Mouse (Mus musculus) layer of hippocampus, postnatal 14 days (tissue): ENCODE results near the gene Acox2. TPM values are rescaled to one million over a fixed set of nuclear protein-coding genes. Genes with fewer than 3 reads are reported as not detected.
"Not testable (repeated sequence)": the region's sequence is repeated elsewhere in the genome, so short reads cannot be mapped to it uniquely, and the experiment has no call there.

ENCODE experiments used
- DNase-seq, 2 experiments: peaks; one replicate each; pipeline ENCODE4 v3.0.0; 2021 to 2022; ENCODE audit warnings: low spot score in 2 of 2, mixed read lengths in 1 of 2
- long read RNA-seq, 2 experiments: library from polyadenylated mRNA; stranded (forward); transcript quantifications; one replicate each; pipeline ENCODE4 v2.0.0; 2021
- total RNA-seq, 2 experiments: library from RNA; stranded (reverse); gene quantifications; 2 replicates each; pipeline ENCODE4 v1.2.3; 2021

Gene Acox2
- total RNA-seq: under 1 TPM in 1 of 2 experiments, not detected in 1; 0.62 TPM
- long read RNA-seq, experiment 1: 0 reads
- long read RNA-seq, experiment 2, partial matches to known transcripts: 0 of 1 reads
- long read RNA-seq, experiment 2, other reads (novel, unspliced or antisense): 0 of 1 reads

DNA sequence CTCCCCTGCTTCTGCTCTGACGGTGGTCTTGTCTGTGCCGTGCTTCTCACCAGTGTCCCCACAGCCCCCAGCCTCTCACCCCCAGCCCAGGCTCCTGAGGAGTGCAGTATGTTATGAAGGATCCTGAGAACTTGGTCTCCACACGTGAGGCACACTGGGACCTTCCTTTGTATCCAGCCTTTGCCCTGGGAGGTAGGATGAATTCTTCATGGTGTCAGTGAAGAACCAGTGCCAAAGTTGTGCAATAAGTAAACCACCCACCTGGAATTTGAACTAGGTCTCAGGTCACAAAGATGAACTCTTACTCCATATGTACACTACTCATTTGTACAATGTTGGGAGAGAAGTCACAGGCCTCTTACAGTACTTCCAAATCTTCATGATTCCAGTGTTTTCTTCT, at the start of gene Acox2:
Acox2 (minus strand) TSS at position 188 of the 400 bp plus-strand sequence.
- DNase-seq: no peak

DNA sequence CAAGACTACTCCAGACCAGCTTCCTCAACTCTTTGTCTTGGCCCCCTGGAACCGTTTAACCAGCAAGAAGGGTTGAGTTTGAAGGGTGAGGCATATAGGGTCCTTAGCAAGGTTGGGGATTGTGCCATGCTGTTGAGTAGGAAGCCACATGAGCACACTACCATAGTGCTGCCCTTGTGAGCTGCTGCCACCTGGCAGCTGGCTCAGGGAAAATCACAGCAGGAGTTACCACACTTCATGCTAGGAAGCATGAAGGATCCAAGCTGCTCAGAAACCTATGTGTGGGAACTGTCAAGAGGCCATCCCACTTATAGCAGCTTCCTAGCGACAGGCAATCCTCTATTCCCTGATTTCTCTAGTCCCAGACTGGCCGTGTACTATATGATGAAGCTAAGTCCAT, 49.5 kb upstream of the Acox2 start:
- DNase-seq: no peak

DNA sequence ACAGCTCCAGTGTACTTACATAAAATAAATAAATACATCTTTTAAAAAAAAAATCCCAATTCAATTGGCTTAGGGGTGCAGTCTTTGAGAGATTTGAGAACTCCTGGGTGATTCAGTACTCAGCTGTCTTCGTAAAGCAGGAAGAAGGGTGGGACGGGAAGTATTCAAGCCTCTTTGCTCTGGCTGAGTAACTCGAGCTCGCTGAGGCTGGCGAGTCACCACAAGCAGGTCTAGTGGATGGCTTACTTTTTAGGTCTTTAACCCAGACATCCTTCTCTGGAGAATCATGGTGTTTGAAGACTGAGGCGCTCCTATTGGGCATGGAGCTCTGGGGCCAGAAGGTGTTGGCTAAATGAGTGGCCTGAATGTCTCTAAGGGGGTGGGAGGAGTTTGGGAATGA, 47.7 kb upstream of the Acox2 start:
- DNase-seq: no peak

DNA sequence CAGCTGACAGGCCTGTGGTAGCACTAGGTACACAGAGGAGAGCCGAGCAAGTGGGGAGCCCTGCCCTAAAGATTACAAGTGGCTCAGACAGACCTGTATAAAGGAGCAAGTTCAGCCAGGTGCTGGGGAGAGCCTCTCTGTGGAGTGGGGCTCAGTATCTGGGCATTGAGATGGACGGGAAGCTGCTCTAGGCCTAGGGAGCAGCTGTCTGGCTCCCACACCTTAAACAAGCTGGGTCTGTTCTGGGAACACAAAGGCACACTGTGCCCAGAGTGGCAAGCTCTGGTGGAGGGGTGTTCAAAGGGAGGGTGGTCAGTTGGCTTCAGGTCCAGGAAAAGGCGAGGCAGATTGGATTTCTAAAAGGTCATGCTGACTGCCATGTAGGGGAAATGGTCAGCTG, 45.9 kb upstream of the Acox2 start:
- DNase-seq: no peak

DNA sequence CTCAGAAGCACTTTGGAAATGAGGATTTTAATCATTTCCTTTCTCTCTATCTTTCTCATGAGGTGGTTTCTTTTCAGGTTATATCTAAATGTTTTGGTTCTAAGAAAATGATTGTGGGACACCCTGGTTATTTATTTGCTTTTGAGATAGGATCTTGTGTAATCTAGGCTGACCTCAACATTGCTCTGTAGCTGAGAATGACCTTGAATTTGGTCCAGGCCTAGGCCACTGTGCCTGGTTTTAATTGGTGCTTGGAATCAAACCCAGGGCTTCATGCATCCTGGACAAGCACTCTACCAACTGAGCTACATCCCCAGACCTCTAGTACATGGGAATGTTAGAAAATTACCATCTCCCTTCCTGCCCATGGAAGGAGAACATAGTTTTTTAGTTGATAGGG, 44.9 kb upstream of the Acox2 start:
- no peak for DNase-seq

DNA sequence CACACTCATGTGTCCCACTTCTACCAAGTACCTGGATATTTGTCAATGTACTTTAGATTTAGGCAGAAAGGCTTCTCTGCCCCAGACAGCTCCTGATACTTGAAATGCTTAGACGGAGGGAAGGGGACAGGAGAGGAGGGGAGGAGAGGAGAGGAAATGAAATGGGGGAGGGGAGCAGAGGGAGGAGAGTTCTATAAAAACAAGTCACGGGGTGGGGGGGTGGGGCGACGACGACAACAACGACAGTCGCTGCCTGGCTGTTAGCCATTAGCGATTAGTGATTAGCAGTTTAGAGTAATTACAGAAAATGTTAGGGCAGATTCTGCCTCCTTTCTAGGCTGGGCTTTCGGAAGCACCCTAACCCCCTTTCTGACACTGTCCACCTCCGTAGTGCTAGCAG, 43.5 kb upstream of the Acox2 start:
- DNase-seq: no peak

DNA sequence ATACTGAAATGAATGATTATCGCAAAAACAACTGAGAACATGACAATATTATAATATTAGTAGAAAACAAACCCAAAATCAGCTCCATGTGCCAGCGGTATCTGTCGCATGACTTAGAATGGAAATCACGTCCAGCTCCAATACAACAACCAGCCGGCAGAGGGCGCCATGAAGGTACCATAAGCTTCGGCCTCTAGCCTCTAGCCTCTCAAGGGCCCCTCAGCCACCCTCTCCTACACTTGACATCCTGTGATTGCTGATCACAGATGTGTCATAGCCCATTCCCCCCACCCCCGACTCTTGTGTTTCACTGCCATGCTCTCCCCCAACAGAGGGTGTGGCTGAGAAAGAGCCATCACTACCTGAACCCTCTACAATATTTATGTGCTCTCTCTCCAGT, 41.1 kb upstream of the Acox2 start:
- DNase-seq: no peak

DNA sequence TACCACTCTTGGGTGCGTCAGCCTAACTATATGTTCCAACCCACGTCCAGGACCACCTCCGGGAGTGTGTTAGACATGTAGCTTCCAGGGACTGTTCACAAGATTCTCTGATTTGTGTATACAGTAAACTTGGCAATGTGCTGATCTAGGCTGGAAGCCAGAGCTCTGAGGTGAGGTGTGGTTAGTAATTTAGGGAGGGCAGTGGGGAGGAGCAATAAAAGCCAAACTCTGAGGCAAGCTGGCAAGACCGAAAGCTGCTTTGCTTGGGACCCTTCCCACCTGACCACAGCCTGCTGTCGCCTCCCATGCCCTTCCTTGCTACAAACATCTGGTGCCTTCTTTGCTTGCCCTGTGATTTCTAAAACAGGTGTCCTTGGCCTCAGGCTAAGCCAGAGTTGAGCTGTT, 38.7 kb upstream of the Acox2 start:
- no peak for DNase-seq

DNA sequence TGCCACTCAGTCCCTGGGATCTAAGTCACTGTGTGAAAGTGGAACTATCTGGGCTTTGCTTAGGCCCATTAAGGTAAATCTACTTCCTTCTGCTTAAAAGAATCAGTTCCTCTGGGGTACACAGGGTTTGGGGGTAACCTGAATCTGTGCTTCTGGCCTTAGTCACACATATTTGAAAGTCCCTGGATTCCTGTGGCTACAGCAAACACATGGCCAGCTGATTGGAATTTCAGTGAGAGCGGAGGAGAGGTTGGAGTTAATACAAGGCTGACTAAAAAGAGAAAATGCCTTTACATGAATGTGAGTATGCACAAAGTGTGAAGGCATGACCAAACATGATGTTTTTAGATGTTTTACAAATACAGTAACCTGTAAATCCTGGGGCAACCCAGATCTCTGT, 35.1 kb upstream of the Acox2 start:
- DNase-seq: no peak

DNA sequence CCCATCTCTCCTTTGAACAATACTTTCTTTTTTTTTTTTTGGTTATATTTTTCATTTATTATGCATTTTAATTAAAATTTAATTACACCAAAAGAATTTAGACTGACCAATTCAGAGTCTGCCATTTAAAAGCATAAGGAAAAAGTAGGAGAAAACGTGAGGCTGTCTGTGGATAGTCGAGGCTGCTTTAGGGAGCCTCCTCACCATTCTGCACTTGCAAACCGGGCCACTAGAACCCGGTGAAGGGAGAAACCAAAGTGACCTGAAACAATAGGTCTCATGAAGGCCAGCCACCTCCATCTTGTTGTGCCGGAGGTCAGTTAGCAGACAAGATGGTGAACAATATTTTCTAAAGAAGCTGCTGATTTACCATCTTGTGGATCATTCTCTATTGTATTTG, 27.4 kb upstream of the Acox2 start:
- peak in 1 of 2 experiments; percentile 87 for DNase-seq

DNA sequence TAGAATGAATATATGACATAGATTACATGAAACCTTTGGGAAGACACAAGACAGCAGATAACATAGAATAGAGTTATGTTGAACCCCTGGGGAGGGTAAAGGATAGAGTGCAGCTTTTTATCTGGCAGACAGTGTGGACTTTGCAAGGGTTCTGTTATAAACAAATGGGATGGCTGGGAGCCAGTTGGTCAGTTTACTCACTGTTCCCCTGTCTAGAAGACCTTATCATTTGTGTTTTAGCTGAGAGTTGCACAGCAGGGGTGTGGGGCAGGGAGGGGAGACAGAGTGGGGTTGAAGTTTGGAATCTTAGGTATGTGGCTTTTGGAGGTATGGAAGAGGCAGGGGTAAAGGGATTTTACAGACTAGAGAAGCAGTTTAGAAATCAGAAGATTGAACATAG, 24.6 kb upstream of the Acox2 start:
- no peak for DNase-seq

DNA sequence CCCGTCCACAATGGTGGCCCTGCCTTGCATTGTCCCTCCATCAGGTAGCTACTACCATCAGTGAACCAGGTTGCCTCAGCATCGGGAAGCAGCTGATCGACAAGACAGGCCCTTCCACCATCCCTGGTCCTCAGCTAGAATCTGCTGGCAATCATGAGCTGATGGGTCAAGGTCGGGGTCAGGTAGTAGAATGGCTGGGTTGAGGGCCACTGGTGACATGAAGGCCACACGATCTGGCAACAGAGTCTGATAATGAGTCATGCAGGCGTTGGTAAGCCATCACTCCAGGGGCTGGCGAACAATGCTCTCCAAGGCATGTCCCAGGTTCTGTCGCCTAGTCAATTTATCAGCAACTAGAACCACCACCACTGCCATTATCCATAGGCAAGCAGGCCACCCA, 12.1 kb upstream of the Acox2 start:
- not testable (repeated sequence) for DNase-seq

DNA sequence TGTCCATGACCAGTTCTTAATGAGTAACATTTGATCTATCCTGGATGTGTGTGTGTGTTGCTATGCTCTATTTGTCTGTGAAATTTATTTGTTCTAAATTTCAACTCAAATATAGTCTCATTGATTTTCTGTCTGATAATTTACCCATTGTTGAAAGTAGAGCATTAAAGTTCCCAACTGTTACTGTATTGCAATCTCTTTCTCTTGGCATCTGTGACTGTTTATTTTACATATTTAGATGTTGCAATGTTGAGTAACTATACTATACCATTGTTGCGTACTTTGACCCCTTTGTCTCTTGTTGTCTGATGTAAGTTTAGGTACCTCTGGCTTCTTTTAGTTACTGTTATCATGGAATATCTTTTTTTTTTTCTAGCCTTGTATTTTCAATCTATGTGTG, 5.2 kb upstream of the Acox2 start:
- DNase-seq: no peak

DNA sequence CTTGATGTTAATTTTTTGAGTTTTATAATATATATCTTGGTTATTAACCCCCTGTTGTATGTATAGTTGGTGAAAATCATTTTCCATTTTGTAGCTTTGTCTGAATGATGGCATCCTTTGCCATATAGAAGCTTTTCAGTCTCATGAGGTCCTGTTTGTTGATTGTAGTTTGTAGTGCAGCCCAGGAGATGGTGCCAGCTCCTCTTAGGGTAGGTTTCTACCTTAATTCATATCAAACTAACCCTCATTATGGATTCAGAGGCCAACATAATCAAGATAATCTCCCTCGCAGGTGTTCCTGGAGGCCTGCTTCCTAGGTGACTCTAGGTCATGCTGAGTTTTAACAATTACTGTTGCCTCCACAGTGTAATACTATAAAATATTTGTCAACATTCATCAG, 3.1 kb upstream of the Acox2 start:
- no peak for DNase-seq

DNA sequence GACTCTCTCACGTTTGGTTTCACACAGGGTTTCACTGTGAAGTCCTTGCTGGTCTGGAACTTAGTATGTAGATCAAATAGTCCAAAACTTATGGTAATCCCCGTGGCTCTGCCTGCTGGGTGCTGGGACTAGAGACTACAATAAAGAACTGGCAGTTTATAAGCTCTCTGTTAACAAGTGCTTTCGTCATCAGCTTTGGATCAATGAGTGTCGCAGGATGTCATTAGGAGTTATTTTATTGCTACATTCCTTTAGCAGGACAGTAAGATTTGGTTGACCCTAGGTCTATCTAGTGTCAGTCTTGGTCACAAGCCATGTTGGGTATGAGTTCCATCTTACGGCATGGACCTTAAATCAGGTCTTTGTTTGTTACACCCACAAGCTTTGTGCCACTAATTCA, 1.1 kb upstream of the Acox2 start:
- no peak for DNase-seq

DNA sequence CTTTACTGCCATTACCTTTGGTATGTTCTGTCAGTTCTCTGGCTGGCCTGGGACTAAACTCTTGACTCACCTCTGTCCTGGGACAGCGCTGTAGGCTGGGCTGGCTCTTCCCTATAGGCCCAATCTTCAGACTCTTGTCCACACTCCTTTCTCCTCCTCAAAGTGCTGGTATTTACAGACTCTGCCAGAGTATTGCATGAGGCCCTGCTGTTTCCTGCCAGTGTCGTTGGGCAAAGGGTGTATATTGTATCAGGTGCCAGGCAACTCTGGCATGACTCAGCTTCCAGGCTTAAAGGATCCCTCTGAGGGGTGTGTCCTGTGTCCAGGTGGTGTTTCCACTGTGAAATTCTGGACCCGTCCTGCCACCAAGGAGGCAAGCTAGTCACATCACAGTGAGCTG, 401 bp downstream of the Acox2 start:
- DNase-seq: no peak

DNA sequence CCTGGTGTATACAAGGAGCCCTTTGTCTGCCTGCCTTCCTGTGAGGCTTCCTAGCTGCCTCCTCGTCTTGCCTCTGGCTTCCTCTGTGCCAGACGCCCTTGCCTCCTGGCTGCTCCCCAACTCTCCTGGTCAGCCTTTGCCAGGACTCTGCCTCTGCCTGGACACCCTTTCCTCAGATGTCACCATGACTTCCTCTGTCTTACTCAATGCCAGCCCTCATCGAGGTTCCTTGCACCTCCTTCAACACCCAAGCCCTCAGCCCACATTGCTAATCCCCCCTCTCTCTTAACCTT, 872 bp downstream of the Acox2 start:
- no peak for DNase-seq

DNA sequence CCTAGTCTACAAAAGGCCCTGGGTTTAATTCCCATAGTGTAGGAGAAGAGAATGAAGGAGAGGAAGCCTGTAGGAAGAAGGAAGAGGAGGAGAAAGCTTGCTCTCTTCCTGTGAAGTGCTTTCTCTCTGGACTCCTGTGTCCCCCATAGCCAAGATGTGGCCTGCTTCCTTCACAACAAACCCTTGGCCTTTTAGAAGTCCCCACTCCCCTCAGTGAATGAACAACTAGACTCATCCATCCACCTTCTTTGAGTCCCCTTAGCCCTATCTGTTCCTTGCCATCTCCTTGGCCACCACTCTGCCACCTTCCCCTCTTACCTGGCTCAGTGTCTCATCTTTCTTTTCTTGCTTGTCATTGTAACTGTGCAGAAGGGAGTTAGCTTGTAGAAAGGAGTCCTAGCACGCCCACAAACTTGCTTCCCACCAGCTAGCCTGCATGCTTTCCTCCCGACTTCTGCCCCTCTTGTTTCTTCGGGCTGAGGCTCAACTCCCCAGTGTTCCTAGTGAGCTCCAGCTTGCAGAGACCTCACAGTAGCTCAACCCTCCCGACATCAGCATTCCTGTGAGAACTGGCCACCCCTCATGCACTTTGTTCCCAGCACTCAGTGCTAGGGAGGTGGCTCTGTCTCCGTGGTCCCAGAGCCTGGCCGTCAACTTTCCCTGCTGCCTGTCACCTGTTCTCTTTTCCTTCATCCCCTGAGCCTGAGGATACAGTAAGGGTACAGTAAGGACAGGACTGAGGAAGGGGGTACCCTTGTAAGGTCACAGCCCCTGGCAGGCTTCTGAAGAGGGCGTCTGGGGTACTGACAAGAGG, 1.4 kb downstream of the Acox2 start:
- no peak for DNase-seq

DNA sequence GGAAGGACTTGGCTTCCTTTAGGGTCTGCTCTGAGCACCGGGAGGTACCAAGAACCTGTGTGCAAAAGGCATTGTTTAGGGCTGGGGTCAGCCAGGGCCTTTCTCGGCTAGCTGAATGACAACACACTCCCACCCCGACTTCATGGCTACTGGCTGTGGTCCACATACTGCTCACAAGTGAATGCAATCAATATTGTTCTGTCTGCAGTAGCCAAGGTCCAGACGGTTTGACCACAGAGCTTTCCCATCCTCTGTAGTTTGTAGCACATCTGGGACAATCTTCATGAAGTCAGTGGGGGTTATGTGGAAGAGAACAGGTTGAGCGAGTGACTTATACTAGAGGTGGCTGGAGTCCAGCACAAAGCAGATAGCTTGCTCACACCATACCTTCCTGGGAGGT, 2.3 kb downstream of the Acox2 start:
- no peak for DNase-seq

DNA sequence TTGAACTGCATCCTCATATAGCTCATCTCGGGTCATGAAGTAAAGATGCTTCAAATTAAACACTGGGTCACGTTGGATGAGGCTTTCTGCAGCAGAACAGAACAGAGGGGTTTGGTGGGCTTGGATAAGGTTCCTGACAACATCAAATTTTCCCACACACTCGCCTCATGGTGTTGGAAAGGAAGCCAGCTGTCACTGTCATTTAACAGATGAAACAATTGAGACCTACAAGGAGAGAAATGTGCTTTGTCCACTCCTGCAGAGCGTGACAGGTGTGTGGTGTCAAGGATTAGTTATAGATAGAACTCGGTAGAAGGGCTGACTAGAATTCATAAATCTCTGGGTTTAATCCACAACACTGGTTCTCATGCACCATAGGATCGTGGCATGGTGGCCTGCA, 3.1 kb downstream of the Acox2 start:
- DNase-seq: no peak

DNA sequence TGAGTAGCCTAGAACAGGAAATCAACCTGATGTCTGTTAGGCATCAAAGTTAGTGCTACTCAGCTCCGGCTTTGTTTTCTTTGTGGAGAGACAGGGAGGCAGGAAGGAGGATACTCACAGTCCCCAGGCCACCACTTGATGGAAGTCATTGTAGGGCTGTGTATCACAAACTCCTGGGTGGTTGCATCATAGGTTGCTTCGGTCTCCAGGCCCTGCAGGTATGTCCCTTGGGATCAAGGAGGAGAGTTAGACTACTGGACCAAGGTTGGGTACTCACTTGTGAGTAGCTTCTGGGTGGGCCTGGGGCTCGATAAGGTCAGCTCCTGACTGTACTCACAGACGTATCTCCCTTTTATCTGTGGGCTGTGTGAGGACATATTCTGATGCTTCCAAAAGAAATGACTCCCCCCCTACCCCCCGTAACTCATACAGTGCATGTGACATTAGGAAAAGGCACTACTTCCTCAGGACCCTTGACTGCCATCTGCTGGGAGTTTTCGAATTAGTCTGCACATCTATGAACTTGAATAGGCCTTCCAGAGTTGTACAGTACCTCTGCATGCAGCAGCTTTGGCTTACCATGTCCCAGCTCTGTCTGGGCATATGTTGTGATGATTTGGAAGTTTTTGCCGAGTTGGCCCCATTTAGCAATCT, 4.0 kb downstream of the Acox2 start:
- peak; percentile 58 to 74 for DNase-seq

DNA sequence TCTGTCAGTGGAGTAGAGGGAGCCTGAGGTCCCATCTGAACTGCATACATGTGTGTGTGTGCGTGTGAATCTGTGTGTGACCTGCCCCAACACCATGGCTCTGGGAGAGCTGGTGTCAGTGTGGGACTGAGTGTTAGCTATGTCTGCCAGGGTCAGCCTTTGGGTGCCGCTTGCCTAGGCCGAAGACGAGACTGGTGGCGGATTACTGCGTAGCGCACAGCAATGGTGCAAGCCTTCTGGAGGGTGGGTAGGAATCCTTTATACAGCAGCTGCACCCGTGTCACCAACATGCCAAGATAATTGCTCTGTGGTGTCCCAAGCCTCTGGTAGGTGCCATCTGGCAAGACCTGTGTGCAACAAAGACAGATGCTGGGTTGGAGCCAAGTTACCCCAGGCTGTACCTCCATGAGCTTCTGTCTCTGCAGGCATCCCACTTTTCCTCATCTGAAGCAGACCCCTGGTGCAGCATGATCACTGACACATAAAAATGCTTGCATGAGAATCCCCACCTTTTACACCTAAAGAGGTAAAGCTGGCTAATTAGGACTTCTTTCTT, 7.7 kb downstream of the Acox2 start:
- DNase-seq: no peak
